Mouse (Mus musculus): ENCODE data around the gene Olfr676. TPM values are rescaled to one million over a fixed set of nuclear protein-coding genes. Genes with fewer than 3 reads are reported as not detected.
"Not testable (repeated sequence)": the region's sequence is repeated elsewhere in the genome, so short reads cannot be mapped to it uniquely, and the experiment has no call there.

Olfr676 gene
- not detected in 2 replicates for polyA plus RNA-seq (2015; fragmentation: Nextera tagmentation; extraction: Ambion mirVana)

DNA sequence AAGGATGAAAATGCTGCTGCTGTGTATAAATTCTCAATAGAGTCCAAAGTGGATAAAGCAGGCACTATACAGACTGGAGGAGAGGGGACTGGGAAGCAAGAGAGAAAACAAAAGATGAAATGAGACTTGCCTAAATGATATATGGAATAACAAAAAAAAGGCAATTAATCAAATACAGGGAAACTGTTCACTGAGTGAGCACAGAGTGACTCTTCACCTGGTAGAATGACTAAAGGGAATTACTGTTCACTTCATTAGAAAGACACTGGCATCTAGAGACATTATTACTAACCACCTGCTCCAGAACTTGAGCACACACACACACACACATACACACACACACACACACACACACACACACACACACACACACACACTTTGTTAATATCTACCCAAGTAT lies at the start of gene Olfr676:
TSS of gene Olfr676 (plus strand) at position 301 of the 400 bp plus-strand sequence.
- no peak for ATAC-seq (replicated peaks; ENCODE audit: insufficient number of reproducible peaks, insufficient read depth, low FRiP score, low read depth)
- H3K9ac ChIP-seq, result no peak within 1 kb of the TSS

DNA sequence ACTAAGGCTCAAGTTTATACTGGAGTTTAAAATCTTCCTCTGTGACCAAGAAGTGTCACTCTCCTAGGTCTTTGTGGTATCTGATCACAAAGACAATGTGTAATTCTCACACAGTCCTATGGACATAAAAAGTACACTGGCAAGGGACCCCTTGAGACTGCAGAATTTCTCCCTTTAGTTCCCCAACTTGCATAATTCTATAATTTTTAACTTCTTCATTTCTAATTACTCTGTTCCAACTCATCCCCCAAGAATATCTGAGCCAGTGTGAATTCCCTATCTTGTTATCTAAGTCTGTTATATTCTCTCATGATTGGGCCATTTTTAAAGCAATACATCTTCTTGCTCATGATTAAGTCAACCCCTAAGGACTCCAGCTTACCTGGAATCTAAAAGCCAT lies 30.6 kb upstream of the Olfr676 start, which contains the start of gene Olfr672:
TSS of gene Olfr672 (minus strand) at position 101 of the 400 bp plus-strand sequence.
- Histone ChIP-seq H3K27ac (no peak within 1 kb of the TSS), H3K4me1 (replicated peaks) (no peaks in the 10 kb centered on the region), H3K36me3 (no peaks in the 10 kb centered on the region), H3K4me2 (no peak within 1 kb of the TSS), H3K9ac (no peak within 1 kb of the TSS), H3K27me3 (no peaks in the 10 kb centered on the region), H3K9me3 (replicated peaks) (no peaks in the 10 kb centered on the region), H3K4me3 (no peak within 1 kb of the TSS)
- no peak for ATAC-seq (replicated peaks; ENCODE audit: insufficient number of reproducible peaks, insufficient read depth, low FRiP score, low read depth)

More for the DNA sequence above, at the start of gene Olfr676:
- Histone ChIP-seq H3K9me3 (replicated peaks) (no peaks in the 10 kb centered on the region), H3K4me1 (replicated peaks) (no peaks in the 10 kb centered on the region), H3K27me3 (no peaks in the 10 kb centered on the region), H3K4me2 (no peak within 1 kb of the TSS), H3K4me3 (no peak within 1 kb of the TSS), H3K27ac (no peak within 1 kb of the TSS), H3K36me3 (no peaks in the 10 kb centered on the region)

DNA sequence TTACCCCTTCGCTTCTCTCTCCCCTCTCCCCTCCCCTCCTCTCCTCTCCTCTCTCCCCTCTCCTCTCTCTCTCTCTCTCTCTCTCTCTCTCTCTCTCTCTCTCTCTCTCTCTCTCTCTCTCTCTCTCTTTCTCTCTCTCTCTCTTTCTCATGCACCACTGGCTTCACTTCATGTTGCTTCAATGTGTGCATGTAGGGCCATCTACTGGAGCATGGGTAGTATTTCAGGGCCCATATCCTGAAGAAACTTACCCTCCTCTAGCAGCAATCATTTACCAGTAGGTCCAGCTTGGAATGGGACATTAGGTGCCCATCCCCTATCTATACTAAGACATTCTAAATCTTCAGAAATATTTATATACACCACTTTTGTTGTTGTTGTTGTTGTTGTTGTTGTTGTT lies 10.0 kb upstream of the Olfr676 start:
- 57% methylated on average over 1 of the region's 1 CpGs for WGBS
- Histone ChIP-seq H3K4me1 (replicated peaks) (no peaks in the 10 kb centered on the region), H3K27ac (no peak overlapping the region), H3K36me3 (no peaks in the 10 kb centered on the region), H3K27me3 (no peaks in the 10 kb centered on the region), H3K9me3 (replicated peaks) (no peaks in the 10 kb centered on the region), H3K4me2 (no peak overlapping the region), H3K4me3 (no peak overlapping the region), H3K9ac (no peak overlapping the region)
- no peak for ATAC-seq (replicated peaks; ENCODE audit: insufficient number of reproducible peaks, insufficient read depth, low FRiP score, low read depth)

DNA sequence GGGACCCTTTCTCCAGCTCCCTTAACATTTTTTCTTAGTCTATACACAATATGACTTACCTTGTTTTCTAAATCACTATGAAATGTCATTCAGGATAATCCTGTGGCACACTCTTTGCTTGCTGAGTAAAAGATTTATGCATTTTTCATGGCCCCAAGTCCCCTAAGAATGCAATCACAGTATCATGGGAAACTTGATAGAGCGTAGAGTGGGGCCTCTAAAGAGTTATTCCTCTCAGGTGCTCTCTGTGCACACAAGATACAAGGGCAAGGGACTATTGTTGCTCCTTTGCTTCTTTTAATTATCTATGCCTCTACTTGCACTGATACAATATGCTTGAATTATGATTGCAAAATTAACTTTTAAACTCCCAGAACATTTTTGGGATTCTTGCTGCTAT lies 4.1 kb upstream of the Olfr676 start, which contains the start of gene Olfr675:
TSS of gene Olfr675 (minus strand) at position 101 of the 400 bp plus-strand sequence.
- Histone ChIP-seq H3K4me1 (replicated peaks) (no peaks in the 10 kb centered on the region), H3K4me2 (no peak within 1 kb of the TSS), H3K27me3 (no peaks in the 10 kb centered on the region), H3K27ac (no peak within 1 kb of the TSS), H3K9ac (no peak within 1 kb of the TSS), H3K36me3 (no peaks in the 10 kb centered on the region), H3K9me3 (replicated peaks) (no peaks in the 10 kb centered on the region), H3K4me3 (no peak within 1 kb of the TSS)
- 77% methylated on average over 1 of the region's 1 CpGs for WGBS
- no peak for ATAC-seq (replicated peaks; ENCODE audit: insufficient number of reproducible peaks, insufficient read depth, low FRiP score, low read depth)

DNA sequence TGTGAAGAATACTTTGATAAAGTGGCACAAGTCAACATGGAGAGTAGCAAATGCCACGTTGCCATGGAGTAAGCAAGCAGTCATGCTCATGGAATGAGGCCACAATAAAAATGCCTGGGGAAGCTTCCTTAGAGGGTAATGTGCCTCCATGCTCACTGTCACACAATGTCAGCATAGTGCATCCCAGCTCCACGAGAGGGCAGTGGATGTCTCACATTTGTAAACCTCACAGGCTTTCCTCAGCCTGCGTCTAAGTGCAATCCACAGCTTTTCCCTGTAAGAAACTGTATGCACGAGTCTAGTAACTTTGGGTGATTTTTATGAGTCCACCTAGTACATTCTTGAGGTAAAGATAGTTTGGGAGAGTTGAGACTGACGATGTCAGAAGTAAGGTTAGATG lies 1.3 kb downstream of the Olfr676 start:
- 51% methylated on average over 5 of the region's 5 CpGs for WGBS
- not testable (repeated sequence) for H3K9ac ChIP-seq; ATAC-seq (replicated peaks; ENCODE audit: insufficient number of reproducible peaks, insufficient read depth, low FRiP score, low read depth); H3K4me2 ChIP-seq; H3K27ac ChIP-seq; H3K4me1 ChIP-seq (replicated peaks); H3K4me3 ChIP-seq; H3K9me3 ChIP-seq (replicated peaks); H3K27me3 ChIP-seq; H3K36me3 ChIP-seq

DNA sequence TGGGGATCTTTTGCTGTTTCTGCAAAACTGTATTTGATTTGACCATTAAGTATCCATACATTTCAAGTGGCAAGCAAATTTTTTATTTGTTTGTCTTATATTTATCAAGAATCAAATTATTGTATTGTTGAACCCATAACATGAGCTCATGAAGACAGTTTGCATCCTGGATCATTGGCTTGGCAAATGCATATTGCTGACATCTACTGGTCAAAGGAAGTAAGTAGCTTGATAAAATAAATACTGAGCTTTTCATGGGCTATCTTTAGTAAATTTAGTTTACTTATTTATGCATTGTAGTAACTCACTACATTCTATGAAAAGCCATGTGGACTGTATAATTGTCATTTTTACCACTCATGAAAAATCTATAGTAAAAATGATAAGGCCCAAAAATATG lies 26.5 kb downstream of the Olfr676 start:
- Histone ChIP-seq H3K27me3 (no peaks in the 10 kb centered on the region), H3K9ac (no peak overlapping the region), H3K9me3 (replicated peaks) (no peaks in the 10 kb centered on the region), H3K4me1 (replicated peaks) (no peaks in the 10 kb centered on the region), H3K4me3 (no peak overlapping the region), H3K36me3 (no peaks in the 10 kb centered on the region), H3K27ac (no peak overlapping the region), H3K4me2 (no peak overlapping the region)
- ATAC-seq (replicated peaks; ENCODE audit: insufficient number of reproducible peaks, insufficient read depth, low FRiP score, low read depth), result no peak

DNA sequence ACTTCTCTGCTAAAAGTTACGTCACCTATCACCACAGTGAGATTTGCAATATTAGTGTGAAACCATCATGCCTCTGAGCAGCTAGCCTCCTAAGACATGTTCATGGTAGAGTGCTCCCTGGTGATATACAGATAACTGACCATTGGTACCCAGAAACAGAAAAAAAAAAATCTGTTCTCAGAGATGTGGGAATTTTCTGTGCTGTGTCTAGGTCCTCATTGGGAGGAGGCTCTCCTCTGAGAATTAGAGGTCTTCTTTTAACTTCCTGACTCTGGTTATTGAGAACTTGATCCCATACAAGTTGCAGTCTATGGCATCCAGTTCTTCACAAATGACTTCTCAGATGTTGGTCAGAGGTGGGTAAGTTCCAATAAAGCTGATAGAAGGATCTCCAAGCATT lies 31.7 kb downstream of the Olfr676 start, which contains the start of gene Olfr678:
TSS of gene Olfr678 (plus strand) at position 301 of the 400 bp plus-strand sequence.
- whole genome bisulfite sequencing, result 82% methylated on average over 1 of the region's 1 CpGs
- Histone ChIP-seq H3K27ac (no peak within 1 kb of the TSS), H3K27me3 (no peaks in the 10 kb centered on the region), H3K4me1 (replicated peaks) (no peaks in the 10 kb centered on the region), H3K4me2 (no peak within 1 kb of the TSS), H3K9me3 (replicated peaks) (no peaks in the 10 kb centered on the region), H3K9ac (no peak within 1 kb of the TSS), H3K36me3 (no peaks in the 10 kb centered on the region), H3K4me3 (no peak within 1 kb of the TSS)
- no peak for ATAC-seq (replicated peaks; ENCODE audit: insufficient number of reproducible peaks, insufficient read depth, low FRiP score, low read depth)

DNA sequence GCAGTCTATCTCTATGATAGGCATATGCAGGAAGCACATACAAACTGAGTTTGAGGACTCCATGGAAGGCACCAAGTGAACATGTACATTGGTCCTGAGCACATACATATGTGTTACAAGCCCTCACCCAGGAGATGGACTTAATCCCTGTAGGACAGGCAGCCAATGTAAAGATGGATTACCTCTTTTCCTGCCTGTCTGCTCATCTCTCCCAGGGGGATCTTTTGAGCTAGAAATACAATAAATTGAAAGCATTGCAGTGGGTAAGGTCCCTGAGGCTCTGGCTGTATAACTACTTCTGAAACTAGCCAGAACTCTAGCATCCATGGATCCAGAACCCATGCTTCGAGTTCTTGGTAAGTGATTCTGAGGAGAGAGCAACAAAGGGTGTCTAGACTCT lies 48.4 kb downstream of the Olfr676 start, which contains the start of gene Olfr679:
TSS of gene Olfr679 (plus strand) at position 301 of the 400 bp plus-strand sequence.
- H3K9ac ChIP-seq, result no peak within 1 kb of the TSS
- no peak within 1 kb of the TSS for H3K4me3 ChIP-seq
- H3K27me3 ChIP-seq, result no peaks in the 10 kb centered on the region
- ATAC-seq (replicated peaks; ENCODE audit: insufficient number of reproducible peaks, insufficient read depth, low FRiP score, low read depth), result no peak
- no peaks in the 10 kb centered on the region for H3K4me1 ChIP-seq (replicated peaks)
- H3K27ac ChIP-seq, result no peak within 1 kb of the TSS
- H3K36me3 ChIP-seq, result no peaks in the 10 kb centered on the region
- H3K4me2 ChIP-seq, result no peak within 1 kb of the TSS
- H3K9me3 ChIP-seq (replicated peaks), result no peaks in the 10 kb centered on the region
- WGBS, result 43% methylated on average over 1 of the region's 1 CpGs

Other genes starting within 250 kb of the Olfr676 start
- gene Usp17lb, start 190.1 kb upstream of the Olfr676 start, polyA plus RNA-seq (2015; fragmentation: Nextera tagmentation; extraction: Ambion mirVana), result not detected in 2 replicates
- not detected in 2 replicates for gene Usp17la, start 175.7 kb upstream of the Olfr676 start, polyA plus RNA-seq (2015; fragmentation: Nextera tagmentation; extraction: Ambion mirVana)
- not detected in 2 replicates for gene Olfr665, start 154.7 kb upstream of the Olfr676 start, polyA plus RNA-seq (2015; fragmentation: Nextera tagmentation; extraction: Ambion mirVana)
- not detected in 2 replicates for gene Olfr666, start 136.7 kb upstream of the Olfr676 start, polyA plus RNA-seq (2015; fragmentation: Nextera tagmentation; extraction: Ambion mirVana)
- gene Olfr667, start 111.2 kb upstream of the Olfr676 start, polyA plus RNA-seq (2015; fragmentation: Nextera tagmentation; extraction: Ambion mirVana), result not detected in 2 replicates
- not detected in 2 replicates for gene Olfr668, start 104.6 kb upstream of the Olfr676 start, polyA plus RNA-seq (2015; fragmentation: Nextera tagmentation; extraction: Ambion mirVana)
- gene Olfr669, start 98.5 kb upstream of the Olfr676 start, polyA plus RNA-seq (2015; fragmentation: Nextera tagmentation; extraction: Ambion mirVana), result not detected in 2 replicates
- not detected in 2 replicates for gene Olfr670, start 70.1 kb upstream of the Olfr676 start, polyA plus RNA-seq (2015; fragmentation: Nextera tagmentation; extraction: Ambion mirVana)
- not detected in 2 replicates for gene Olfr671, start 53.6 kb upstream of the Olfr676 start, polyA plus RNA-seq (2015; fragmentation: Nextera tagmentation; extraction: Ambion mirVana)
- gene Olfr672, start 30.7 kb upstream of the Olfr676 start, polyA plus RNA-seq (2015; fragmentation: Nextera tagmentation; extraction: Ambion mirVana), result not detected in 2 replicates
- gene Olfr675, start 4.2 kb upstream of the Olfr676 start, polyA plus RNA-seq (2015; fragmentation: Nextera tagmentation; extraction: Ambion mirVana), result not detected in 2 replicates
- not detected in 2 replicates for gene Olfr677, start 18.7 kb downstream of the Olfr676 start, polyA plus RNA-seq (2015; fragmentation: Nextera tagmentation; extraction: Ambion mirVana)
- gene Olfr678, start 31.8 kb downstream of the Olfr676 start, polyA plus RNA-seq (2015; fragmentation: Nextera tagmentation; extraction: Ambion mirVana), result not detected in 2 replicates
- not detected in 2 replicates for gene Olfr679, start 48.5 kb downstream of the Olfr676 start, polyA plus RNA-seq (2015; fragmentation: Nextera tagmentation; extraction: Ambion mirVana)
- gene Olfr680-ps1, start 60.1 kb downstream of the Olfr676 start, polyA plus RNA-seq (2015; fragmentation: Nextera tagmentation; extraction: Ambion mirVana), result not detected in 2 replicates
- not detected in 2 replicates for gene Olfr681, start 84.1 kb downstream of the Olfr676 start, polyA plus RNA-seq (2015; fragmentation: Nextera tagmentation; extraction: Ambion mirVana)
- gene Olfr683, start 114.3 kb downstream of the Olfr676 start, polyA plus RNA-seq (2015; fragmentation: Nextera tagmentation; extraction: Ambion mirVana), result not detected in 2 replicates
- gene Olfr684, start 131.0 kb downstream of the Olfr676 start, polyA plus RNA-seq (2015; fragmentation: Nextera tagmentation; extraction: Ambion mirVana), result not detected in 2 replicates
- not detected in 2 replicates for gene Olfr685, start 153.3 kb downstream of the Olfr676 start, polyA plus RNA-seq (2015; fragmentation: Nextera tagmentation; extraction: Ambion mirVana)
- not detected in 2 replicates for gene Olfr686, start 174.8 kb downstream of the Olfr676 start, polyA plus RNA-seq (2015; fragmentation: Nextera tagmentation; extraction: Ambion mirVana)

All from heart, embryonic 15.5 days (tissue).